Mouse (Mus musculus) cerebellum, adult 2 months (tissue): ENCODE measurements around the gene Prox1.

Experiments
- CTCF ChIP-seq: fragments of 200-500 bp; IDR thresholded peaks from 2 replicates; pipeline ENCODE4 v1.5.1; 2011; ENCODE audit warnings: low read depth, mild to moderate bottlenecking, control low read depth, low read length, moderate library complexity, borderline replicate concordance; ENCODE audit not compliant: insufficient read depth
- POLR2A ChIP-seq: fragments of 200-500 bp; IDR thresholded peaks from 2 replicates; pipeline ENCODE4 v1.6.1; 2011; ENCODE audit warnings: low read length, control low read depth, borderline replicate concordance; ENCODE audit not compliant: insufficient read depth

GRCm38 (mm10) chr1:190137943-190138342, 32.6 kb downstream of the Prox1 start:
- no peak for TF ChIP-seq POLR2A
- TF ChIP-seq CTCF: no peak
